ENCODE assay signal across 9 mouse cellular contexts in the genomic region with DNA sequence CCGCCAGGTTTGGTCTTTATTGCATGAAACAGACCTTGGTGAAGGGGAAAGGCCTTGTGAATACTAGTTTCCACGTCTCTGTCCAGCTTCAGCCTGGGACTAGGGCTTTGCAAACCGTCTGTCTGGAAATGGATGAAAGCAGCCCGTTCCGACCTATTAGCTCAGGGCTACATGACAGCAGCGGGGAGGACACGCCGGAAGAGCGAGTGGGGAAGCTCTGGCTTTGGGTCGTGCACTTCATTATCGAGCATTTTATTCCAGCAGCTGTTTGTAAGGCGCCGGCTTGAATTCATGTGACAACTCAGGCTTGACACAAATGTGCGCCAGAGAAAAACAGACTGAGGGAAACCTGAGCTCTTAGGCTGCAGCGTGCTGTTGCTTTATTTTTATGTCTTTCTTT. TPM values are rescaled to one million over a fixed set of nuclear protein-coding genes. Genes with fewer than 3 reads are reported as not detected.
DNase-seq lines count a peak whose midpoint lies in the region; ATAC-seq and TF ChIP-seq lines count a peak whose summit lies in the region.
"Had no signal": no experiment of that assay in that cellular context is flagged by ENCODE, and none has a peak within 500 bp of the region (broad histone marks: within the 10 kb centered on the region; RNA-seq: fewer than 3 reads in every experiment).

No protein-coding gene starts in this region.

- WGBS in heart, embryonic 10.5 days, result 83% methylated on average over 15 of the region's 15 CpGs
- 76% methylated on average over 15 of the region's 15 CpGs for WGBS in heart, embryonic 11.5 days (ENCODE audit: insufficient replicate concordance)
- 31% methylated on average over 15 of the region's 15 CpGs for WGBS in kidney, embryonic 14.5 days
- WGBS in midbrain, postnatal 0 days, result 26% methylated on average over 15 of the region's 15 CpGs

- no peaks in the 10 kb centered on the region for H3K9me3 ChIP-seq in heart, embryonic 10.5 days
- H3K9me3 ChIP-seq in heart, embryonic 11.5 days (replicated peaks; ENCODE audit: control insufficient read depth, low read length), result no peaks in the 10 kb centered on the region
- no peaks in the 10 kb centered on the region for H3K9me3 ChIP-seq in kidney, embryonic 14.5 days (ENCODE audit: control insufficient read depth, low read length)
- H3K9me3 ChIP-seq in midbrain, postnatal 0 days (ENCODE audit: low read length), result no peaks in the 10 kb centered on the region

- no peak overlapping the region for H3K4me3 ChIP-seq in heart, embryonic 10.5 days
- H3K4me3 ChIP-seq in heart, embryonic 11.5 days (ENCODE audit: low read depth, low read length), result no peak overlapping the region
- no peak overlapping the region for H3K4me3 ChIP-seq in kidney, embryonic 14.5 days (ENCODE audit: low read length)
- no peak overlapping the region for H3K4me3 ChIP-seq in midbrain, postnatal 0 days (ENCODE audit: low read depth, low read length)

- DNase-seq in heart, embryonic 10.5 days (ENCODE audit: low spot score), result no peak
- DNase-seq in gastrocnemius, postnatal 14 days, result peak; percentile 64
- DNase-seq in midbrain, postnatal 0 days (ENCODE audit: low spot score), result peak; percentile 56
- no peak for DNase-seq in urinary bladder, postnatal 36 days (ENCODE audit: low spot score in 2 of 2)
- DNase-seq in right cerebral cortex, postnatal 10 days (ENCODE audit: low spot score in 2 of 2), result no peak
- no peak for DNase-seq in thymus, postnatal 25 days
- DNase-seq: cerebellum, adult 9-10 months had no signal

- peak overlapping the region; percentile 42; the same call in 1 of the 2 replicates for H3K27ac ChIP-seq in heart, embryonic 10.5 days
- H3K27ac ChIP-seq in heart, embryonic 11.5 days (ENCODE audit: low read depth, low read length), result no peak overlapping the region
- H3K27ac ChIP-seq in kidney, embryonic 14.5 days (ENCODE audit: low read depth, low read length), result no peak overlapping the region
- no peak overlapping the region for H3K27ac ChIP-seq in midbrain, postnatal 0 days (ENCODE audit: low read depth, low read length)

- intact Hi-C loops in gastrocnemius, postnatal 14 days (cut with DNase I; ENCODE audit: low total_unique reads), result no loop called here

- H3K36me3 ChIP-seq in heart, embryonic 10.5 days, result peaks cover 46% of the 10 kb centered on the region
- H3K36me3 ChIP-seq in heart, embryonic 11.5 days (ENCODE audit: control insufficient read depth, insufficient read depth, low read length), result peaks cover 9% of the 10 kb centered on the region; the same call in 1 of the 2 replicates
- H3K36me3 ChIP-seq in kidney, embryonic 14.5 days (ENCODE audit: control insufficient read depth, insufficient read depth, low read length), result peaks cover 49% of the 10 kb centered on the region
- no peaks in the 10 kb centered on the region for H3K36me3 ChIP-seq in midbrain, postnatal 0 days (ENCODE audit: insufficient read depth, low read length)

- ATAC-seq in heart, embryonic 11.5 days (replicated peaks; ENCODE audit: insufficient number of reproducible peaks, low FRiP score, low TSS enrichment), result no peak
- ATAC-seq in kidney, embryonic 14.5 days (ENCODE audit: low FRiP score, low TSS enrichment), result peak; percentile 80
- peak; percentile 52; the same call in 1 of the 2 replicates for ATAC-seq in midbrain, postnatal 0 days (ENCODE audit: low FRiP score)

- TF ChIP-seq CTCF in midbrain, postnatal 0 days (IDR thresholded peaks at IDR 0.05), result no peak

- no peak overlapping the region for H3K4me2 ChIP-seq in heart, embryonic 11.5 days
- H3K4me2 ChIP-seq in kidney, embryonic 14.5 days (replicated peaks; ENCODE audit: low read depth, low read length), result 0 out of 2 replicates have a peak overlapping the region, but pooled peaks have one; percentile 0
- H3K4me2 ChIP-seq in midbrain, postnatal 0 days (ENCODE audit: low read depth, low read length, poor library complexity, severe bottlenecking), result peak overlapping the region; percentile 21; the same call in 1 of the 2 replicates

- H3K9ac ChIP-seq in heart, embryonic 11.5 days (ENCODE audit: low read depth, low read length), result no peak overlapping the region
- H3K9ac ChIP-seq in kidney, embryonic 14.5 days (ENCODE audit: low read depth, low read length), result no peak overlapping the region
- H3K9ac ChIP-seq in midbrain, postnatal 0 days (replicated peaks; ENCODE audit: low read length, poor library complexity, severe bottlenecking), result no peak overlapping the region; the same call in 1 of the 2 replicates

- H3K27me3 ChIP-seq in heart, embryonic 10.5 days (ENCODE audit: insufficient read depth, poor library complexity, severe bottlenecking), result no peaks in the 10 kb centered on the region
- H3K27me3 ChIP-seq in heart, embryonic 11.5 days (ENCODE audit: control insufficient read depth, insufficient read depth, low read length), result no peaks in the 10 kb centered on the region
- H3K27me3 ChIP-seq in kidney, embryonic 14.5 days (ENCODE audit: control insufficient read depth, insufficient read depth, low read length), result no peaks in the 10 kb centered on the region
- no peaks in the 10 kb centered on the region for H3K27me3 ChIP-seq in midbrain, postnatal 0 days (ENCODE audit: insufficient read depth, low read length)

- peaks cover 41% of the 10 kb centered on the region for H3K4me1 ChIP-seq in heart, embryonic 10.5 days
- peaks cover 7% of the 10 kb centered on the region for H3K4me1 ChIP-seq in heart, embryonic 11.5 days (ENCODE audit: control insufficient read depth, insufficient read depth, low read length)
- H3K4me1 ChIP-seq in kidney, embryonic 14.5 days (ENCODE audit: control insufficient read depth, insufficient read depth, low read length), result peaks cover 18% of the 10 kb centered on the region
- H3K4me1 ChIP-seq in midbrain, postnatal 0 days (ENCODE audit: insufficient read depth, low read length), result no peaks in the 10 kb centered on the region

RNA-seq across cellular contexts. Expression of a gene that starts 13.9 kb away (rescaled TPM):
- polyA plus RNA-seq in heart, embryonic 10.5 days (2016; fragmentation: Nextera tagmentation; extraction: Ambion mirVana), result 16.9 and 17.4 TPM in 2 replicates
- 11.3 and 15.2 TPM in 2 replicates for polyA plus RNA-seq in heart, embryonic 11.5 days (2014; fragmentation: Nextera tagmentation; extraction: Ambion mirVana)
- total RNA-seq in gastrocnemius, postnatal 14 days (2021), result 1 to 10 TPM; 4.9 to 6.1 TPM
- 20.0 and 31.6 TPM in 2 replicates for polyA plus RNA-seq in kidney, embryonic 14.5 days (2014; fragmentation: Nextera tagmentation; extraction: Ambion mirVana)
- total RNA-seq in midbrain, postnatal 0 days (2014; rRNA removed), result 6.5 and 13.1 TPM in 2 replicates
- 3.7 and 5.1 TPM in 2 replicates for polyA plus RNA-seq in midbrain, postnatal 0 days (2015; fragmentation: Nextera tagmentation; extraction: Ambion mirVana)

Comparison
In these comparisons a context has a peak if more than half of its experiments do, and no peak if none do; other contexts are left out.
1. DNase-seq: peak in gastrocnemius, postnatal 14 days (single experiment) and midbrain, postnatal 0 days (single experiment); none in heart, embryonic 10.5 days (single experiment), urinary bladder, postnatal 36 days (0 of 2), right cerebral cortex, postnatal 10 days (0 of 2) and thymus, postnatal 25 days (single experiment).